Mouse (Mus musculus) spleen, adult 2 months (tissue): Measurements from ENCODE around the gene Cilp.

Experiments used
- CTCF ChIP-seq: fragments of 200-500 bp; IDR thresholded peaks from 2 replicates; pipeline ENCODE4 v1.5.1; 2011; ENCODE audit warnings: mild to moderate bottlenecking, inconsistent platforms; ENCODE audit not compliant: insufficient read depth, insufficient read length, insufficient replicate concordance; ENCODE audit errors: extremely low read depth
- POLR2A ChIP-seq: fragments of 200-500 bp; IDR thresholded peaks from 2 replicates; pipeline ENCODE4 v1.6.1; 2011; ENCODE audit warnings: low read depth, low read length, inconsistent platforms

DNA sequence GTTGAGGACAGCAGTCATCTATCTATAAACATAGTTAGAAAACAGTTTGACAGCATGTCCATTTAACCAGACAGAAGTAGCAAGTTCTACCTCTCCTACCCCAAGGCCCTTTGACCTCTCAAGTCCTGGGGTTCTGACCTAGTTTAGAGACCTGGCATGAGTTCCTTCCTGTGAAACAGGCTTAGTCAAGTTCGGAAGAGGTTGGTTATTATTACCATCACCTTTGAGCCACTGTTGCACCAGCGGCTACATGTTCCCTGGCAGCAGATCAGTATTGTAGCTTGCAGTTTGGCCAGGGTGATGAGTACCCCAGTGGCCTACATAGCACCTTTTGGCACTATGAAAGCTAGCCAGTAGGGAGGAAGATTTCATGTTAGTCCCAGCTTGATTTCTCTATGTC, 41.7 kb downstream of the Cilp start:
- TF ChIP-seq POLR2A, result no peak
- TF ChIP-seq CTCF, result no peak
